Mouse (Mus musculus) spleen, postnatal 10 days (tissue): ENCODE measurements around the gene Wdr1.
"Not testable (repeated sequence)": the region's sequence is repeated elsewhere in the genome, so short reads cannot be mapped to it uniquely, and the experiment has no call there.

Experiments used
- DNase-seq, 2 experiments: peaks; one replicate each; pipeline ENCODE4 v3.0.0; 2021 to 2022; ENCODE audit warnings: low spot score in 2 of 2

Gene Wdr1

GRCm38 (mm10) chr5:38563121-38563520, at the start of gene Wdr1:
Gene Wdr1, minus strand, starts transcription at chr5:38563221.
- DNase-seq = no peak

DNA sequence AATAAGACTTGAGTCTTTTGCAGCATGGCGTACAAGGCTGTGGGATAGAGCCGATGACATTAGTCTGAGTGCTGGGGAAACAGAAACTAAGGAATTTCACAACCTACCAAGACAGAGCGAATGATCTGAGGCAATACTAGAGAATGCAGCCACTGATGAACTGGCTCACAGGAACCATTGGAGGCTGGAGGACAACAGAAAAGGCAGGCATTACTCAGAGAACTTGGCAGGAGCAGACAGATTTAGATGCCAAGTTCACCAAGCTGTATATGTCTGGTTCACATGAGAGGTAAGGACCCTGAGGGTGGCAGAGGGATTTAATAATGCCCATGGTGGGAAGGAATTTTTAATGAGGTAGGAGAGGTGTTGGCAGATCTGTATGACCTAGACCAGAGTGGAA, 48.1 kb upstream of the Wdr1 start:
- no peak for DNase-seq

- DNase-seq = not testable (repeated sequence)
Measured at GRCm38 (mm10) chr5:38608219-38608618, 45.2 kb upstream of the Wdr1 start.

GRCm38 (mm10) chr5:38598647-38599304, 35.8 kb upstream of the Wdr1 start:
- DNase-seq = no peak

- no peak for DNase-seq
Measured at GRCm38 (mm10) chr5:38588924-38589323, 25.9 kb upstream of the Wdr1 start.

GRCm38 (mm10) chr5:38585450-38585849, 22.4 kb upstream of the Wdr1 start:
- DNase-seq = no peak

- DNase-seq = no peak
Measured at GRCm38 (mm10) chr5:38583026-38583425, 20.0 kb upstream of the Wdr1 start.

DNA sequence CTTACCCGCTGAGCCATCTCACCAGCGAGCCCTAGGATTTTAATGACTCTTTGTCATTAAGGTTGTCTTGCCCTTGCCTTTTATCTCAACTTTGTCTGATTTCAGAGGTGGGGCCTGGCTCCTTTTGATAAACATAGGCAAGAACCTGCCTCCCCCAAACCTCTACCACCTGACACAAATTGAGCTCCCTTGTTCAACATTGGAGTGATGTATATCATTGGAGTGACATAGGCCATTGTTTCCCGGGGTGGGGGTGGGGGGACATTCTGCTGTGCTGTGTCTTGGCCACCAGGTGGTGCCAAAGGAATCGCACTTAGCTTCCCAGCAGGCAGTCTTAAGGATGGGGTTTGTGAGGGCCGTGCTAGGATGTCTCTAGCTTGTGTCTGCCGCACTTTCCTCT, 17.7 kb upstream of the Wdr1 start:
- peak in 1 of 2 experiments; percentile 28 for DNase-seq

GRCm38 (mm10) chr5:38570876-38571275, 7.9 kb upstream of the Wdr1 start:
- no peak for DNase-seq

GRCm38 (mm10) chr5:38568652-38569051, 5.6 kb upstream of the Wdr1 start:
- DNase-seq = no peak

- DNase-seq = no peak
Measured at GRCm38 (mm10) chr5:38564831-38565230, 1.8 kb upstream of the Wdr1 start.

GRCm38 (mm10) chr5:38561426-38562024, 1.5 kb downstream of the Wdr1 start:
- DNase-seq = peak; percentile 98 to 99

DNA sequence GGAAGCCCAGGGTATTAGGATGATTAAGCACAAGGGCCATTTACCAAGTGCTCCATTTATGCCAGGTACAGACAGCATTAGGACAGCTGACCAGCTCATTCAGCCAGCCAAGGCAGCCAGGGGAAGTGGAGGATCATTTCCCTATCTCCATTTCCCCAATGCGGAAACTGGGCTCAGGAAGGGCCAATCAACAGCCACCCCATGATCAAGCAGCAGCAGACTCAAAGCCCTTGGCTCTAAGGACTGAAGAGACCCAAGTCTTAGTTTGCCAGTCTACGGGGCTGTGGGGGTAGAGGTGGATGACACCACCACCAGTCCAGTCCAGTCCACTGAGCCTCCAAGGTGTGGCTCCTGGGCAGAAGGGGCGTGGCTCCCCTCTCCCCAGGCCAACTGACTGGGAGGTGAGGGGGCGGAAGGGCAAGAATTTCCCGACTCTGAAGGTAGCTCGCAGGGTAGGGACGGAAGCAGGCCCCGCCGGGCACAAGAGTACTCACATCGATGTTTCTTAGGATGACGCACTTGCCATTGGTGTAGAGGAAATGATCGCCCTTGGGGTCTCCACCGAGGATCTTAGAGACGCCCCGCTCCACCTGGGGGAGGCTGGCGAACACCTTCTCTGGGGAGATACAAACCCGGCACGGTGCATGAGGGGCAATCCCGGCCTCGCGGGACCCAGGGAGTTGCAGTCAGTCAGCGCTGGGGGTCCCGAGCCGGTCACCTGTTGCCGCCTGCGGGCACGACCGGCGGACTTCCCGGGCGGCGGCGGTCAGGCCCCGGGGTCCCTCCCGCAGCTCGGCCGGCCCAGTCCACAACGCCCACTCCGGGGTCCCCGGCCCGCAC, 2.2 kb downstream of the Wdr1 start:
- peak; percentile 55 to 59 for DNase-seq

DNA sequence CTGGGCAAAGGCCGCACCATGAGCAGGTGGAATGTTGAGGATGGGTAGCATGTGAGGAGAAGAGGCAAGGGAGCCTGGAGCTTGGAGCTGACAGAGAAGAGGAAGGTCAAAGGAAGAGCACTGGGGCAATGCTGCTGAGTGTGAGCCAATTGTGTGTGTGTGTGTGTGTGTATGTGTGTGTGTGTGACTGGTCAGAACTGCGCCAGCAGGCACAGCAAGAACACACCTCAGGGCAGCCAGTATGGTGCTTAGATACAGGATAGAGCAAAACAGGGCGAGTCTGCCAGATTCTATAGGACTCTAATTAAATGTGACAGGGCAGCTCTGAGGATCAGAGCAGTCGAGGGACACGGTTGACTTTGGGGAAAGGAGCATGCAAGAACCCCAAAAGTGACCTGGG, 4.2 kb downstream of the Wdr1 start:
- DNase-seq = no peak

- no peak for DNase-seq
Measured at GRCm38 (mm10) chr5:38557811-38558210, 5.2 kb downstream of the Wdr1 start.

GRCm38 (mm10) chr5:38556406-38556805, 6.6 kb downstream of the Wdr1 start:
- no peak for DNase-seq

DNA sequence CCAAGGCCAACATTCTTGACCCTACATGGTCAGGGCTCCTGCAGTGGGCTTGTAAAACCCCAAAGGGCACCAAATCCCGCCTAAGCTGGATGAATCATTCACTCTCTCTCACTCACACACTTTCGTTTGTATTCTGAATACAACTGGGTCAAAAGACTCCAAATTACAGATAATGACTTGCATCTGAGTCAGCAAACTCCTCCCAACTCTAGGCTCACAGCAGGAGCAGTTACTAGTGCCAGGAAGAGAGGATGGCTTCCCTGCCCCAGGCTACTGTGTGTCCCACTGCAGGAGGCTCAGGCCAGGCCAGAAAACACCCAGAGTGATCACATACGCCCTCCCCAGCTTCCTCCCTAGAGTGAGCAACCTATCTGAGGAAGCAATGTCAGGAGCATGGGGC, 9.1 kb downstream of the Wdr1 start:
- no peak for DNase-seq

DNA sequence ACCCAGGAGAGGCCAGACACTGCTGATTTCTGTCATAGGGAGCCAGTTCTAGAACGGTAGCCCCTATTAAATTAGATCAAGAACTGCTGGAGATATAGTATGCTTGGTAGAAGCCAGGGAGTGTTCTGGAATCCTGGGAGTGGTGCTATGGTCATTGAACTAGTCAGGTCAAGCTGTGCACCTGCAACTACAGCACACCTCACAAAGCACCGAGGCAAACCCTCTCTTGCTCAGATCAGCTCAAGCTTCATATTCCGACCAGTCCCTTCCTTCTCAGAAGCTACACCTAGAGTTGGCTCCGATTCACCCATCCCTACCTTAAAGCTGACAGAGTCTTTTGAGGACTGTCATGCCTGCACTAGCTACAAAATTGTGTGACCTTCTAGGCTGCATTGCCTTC, 9.5 kb downstream of the Wdr1 start:
- DNase-seq = no peak

DNA sequence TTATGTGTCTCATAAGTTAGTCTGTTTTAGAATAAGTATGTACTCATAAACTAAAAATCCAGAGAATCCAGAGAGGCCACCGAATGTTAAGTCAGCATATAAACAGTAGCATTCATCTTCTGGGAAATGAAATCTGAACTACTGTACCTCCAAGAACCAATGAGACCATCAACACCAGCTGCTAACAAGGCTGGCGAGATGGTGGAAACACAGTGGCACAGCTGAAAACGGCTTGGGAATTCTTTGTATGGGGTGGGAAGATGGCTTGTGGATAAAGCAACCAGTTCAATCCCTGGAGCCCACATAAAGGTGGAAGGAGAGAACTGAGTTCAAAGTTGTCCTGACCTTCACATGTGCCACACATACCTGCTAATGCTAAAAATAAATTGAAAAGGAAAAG, 10.4 kb downstream of the Wdr1 start:
- DNase-seq = no peak

DNA sequence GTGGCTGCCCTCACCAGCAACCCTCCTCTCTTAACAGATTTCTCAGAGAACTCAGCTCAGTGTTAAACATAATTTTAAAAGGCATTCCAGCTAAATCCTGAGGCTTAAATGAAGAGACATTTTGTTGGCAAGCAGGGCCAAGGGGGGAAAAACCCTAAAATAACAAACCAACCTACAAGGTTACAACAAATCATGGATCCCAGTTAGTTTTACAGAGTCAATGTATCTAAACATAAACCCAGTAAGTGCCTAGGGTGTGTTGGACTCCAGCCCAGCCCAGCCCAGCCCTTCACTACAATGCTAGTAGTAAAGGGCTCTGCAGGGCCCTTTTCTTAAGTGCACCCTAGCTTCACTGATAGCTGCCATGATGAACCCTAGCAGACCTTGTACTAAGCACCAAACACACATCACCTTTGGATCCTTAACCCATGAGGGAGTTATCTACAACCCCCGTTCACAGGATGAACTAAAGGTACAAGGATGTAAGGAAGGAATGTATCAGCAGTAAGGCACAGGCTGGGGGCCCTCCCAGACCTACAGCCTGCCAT, 12.7 kb downstream of the Wdr1 start:
- DNase-seq = no peak

DNA sequence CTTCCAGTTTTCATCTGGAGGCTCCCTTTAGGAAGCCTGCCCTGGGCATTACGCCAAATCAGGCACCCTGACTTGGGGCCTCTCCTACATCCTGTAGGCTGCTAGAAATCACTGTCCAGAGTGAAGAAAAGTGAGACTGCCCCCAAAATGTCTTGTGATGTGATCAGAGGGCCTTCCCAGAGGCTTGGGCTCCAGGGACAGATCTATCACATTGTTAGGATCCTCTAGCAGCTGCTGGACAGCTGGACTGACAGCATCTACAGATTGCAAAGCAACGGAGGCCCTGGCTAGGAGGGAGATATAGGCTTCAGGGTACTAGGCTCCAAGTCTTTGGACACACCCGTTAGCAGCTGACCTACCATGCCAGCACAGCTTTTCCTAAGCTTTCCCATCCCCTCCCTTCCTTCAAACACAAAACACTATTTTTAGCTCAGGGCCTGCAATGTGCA, 13.5 kb downstream of the Wdr1 start:
- DNase-seq = no peak

DNA sequence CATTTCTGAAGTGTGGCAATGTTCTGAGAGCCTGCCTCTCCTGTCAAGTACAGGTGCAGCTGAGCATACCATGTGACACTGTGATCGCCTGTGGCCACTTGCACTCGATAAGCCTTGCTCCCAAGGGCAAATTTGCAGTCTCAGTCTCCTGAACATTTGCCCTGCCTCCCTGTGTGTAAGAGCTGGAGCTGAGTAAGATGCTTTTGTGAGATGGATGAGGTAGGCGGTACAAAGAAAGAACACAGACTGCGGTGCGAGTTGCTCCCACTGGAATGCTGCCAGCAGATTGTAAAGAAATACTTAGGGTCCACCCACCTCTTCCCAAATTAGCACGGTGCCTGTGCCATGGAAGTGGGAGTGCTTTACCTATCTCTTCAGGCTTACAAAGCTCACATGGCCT, 15.6 kb downstream of the Wdr1 start:
- no peak for DNase-seq
